Mouse (Mus musculus): Measurements from ENCODE around the gene Adamts14.

Gene Adamts14

GRCm38 (mm10) chr10:61274532-61274931 is 1.3 kb upstream of the Adamts14 start:
- DNase-seq: no peak

GRCm38 (mm10) chr10:61273844-61274215 is 592 bp upstream of the Adamts14 start:
- DNase-seq: no peak

- no peak for DNase-seq
Observed at GRCm38 (mm10) chr10:61272631-61273030, 607 bp downstream of the Adamts14 start.

GRCm38 (mm10) chr10:61272089-61272626 is 1.1 kb downstream of the Adamts14 start:
- no peak for DNase-seq

GRCm38 (mm10) chr10:61267378-61267777 is 5.9 kb downstream of the Adamts14 start:
- no peak for DNase-seq

DNA sequence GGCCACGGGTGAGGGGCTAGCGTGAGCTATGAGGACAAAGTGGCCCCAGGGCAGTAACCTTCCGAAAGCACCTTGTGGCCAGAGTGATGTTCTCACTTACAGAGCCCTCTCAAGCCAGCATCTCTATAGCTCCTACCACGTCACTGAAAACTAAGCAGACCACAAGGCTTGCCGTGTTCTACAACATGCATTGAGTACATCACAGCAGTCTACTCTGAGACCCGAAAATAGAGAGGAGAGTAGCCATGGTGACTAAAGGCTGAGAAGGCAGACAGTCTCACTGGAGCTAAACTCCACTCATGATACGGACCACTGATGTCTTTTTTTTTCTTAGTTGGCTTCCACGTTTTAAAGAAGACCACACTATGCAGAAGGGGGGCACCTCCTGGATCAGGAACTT is 9.6 kb downstream of the Adamts14 start:
- no peak for DNase-seq

DNA sequence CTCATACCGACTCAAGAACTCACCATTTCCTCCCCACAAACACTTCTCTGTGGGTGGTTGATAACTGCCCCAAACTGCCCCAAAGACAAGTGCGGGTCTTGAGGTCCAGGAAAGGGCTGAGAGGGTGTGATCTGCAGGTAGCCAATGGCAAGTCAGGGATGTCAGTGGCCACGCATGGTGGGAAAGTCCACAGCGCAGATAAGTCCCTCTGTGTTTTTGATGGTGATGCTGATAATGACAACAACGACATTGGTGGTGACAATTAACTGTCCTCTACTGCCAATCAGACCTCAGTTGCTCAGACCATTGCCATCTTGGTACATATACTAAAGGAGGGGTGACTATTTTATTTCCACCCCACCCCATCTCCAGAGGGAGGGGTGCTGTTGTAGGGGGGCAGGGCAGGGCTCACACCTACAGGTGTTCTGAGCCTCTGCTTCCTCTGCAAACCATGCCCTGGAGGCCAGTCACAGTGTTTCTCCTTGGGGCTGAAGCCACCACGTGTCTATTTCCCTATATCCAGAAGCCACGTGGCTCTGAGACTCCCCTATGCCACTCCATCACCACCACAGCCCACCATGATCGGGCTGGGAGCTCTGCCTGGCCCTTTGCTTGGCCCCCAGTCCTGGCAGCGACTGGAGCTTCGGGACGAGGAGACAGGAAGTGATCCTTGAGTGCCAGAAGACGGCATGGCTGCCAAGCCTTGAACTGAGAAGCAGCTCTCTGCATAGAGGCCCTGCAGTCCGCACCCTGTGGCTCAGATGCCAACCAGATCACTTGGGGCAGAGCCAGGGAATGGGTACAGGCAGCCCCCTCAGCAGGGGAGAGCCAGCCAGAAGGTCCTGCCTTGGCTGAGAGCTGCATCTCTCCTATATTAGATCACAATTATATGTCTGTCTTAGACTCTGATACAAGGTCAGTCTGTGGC is 11.7 kb downstream of the Adamts14 start:
- no peak for DNase-seq

GRCm38 (mm10) chr10:61258131-61258530 is 15.1 kb downstream of the Adamts14 start:
- DNase-seq: no peak

- no peak for DNase-seq
Observed at GRCm38 (mm10) chr10:61256665-61257064, 16.6 kb downstream of the Adamts14 start.

- DNase-seq: no peak
Observed at GRCm38 (mm10) chr10:61255190-61255589, 18.0 kb downstream of the Adamts14 start.

DNA sequence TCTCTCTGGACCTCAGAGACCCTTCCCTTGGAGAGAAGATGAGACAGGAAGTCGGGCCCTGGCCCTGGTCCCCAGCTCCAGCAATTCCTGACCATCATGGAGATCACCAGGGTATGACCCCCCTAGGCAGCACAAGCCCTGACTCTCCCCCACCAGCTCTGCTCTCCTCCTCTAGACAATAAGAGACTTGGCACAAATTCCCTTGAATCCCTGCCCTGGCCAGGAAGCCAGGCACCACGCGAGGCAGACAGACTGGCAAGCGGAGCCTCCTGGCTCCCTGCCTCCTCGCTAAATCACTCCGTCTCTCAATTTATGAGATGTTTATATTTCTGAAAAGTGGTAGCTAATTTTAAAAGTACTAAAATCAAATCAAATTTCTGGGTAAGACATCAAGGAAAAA is 18.5 kb downstream of the Adamts14 start:
- DNase-seq: no peak

DNA sequence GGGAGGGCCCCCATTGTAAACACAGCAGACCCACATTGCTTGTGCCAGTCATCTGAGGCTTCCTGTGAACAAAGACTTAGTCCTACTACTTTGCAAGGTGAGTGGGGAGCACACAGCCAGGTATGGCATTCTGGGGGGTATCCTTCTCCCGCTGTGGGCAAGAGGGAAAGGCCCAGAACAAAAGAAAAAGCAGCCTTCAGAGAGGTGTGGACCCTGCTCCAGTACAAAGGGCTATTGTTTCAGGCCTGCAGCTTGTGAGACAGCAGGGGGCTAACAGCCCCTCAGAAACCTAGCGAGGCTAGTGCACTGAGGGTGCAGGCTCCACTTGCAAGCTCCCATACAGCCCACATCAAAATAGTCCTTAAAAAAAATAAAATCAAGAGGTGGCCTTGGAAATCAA is 23.3 kb downstream of the Adamts14 start:
- no peak for DNase-seq

- DNase-seq: no peak
Observed at GRCm38 (mm10) chr10:61248596-61249114, 24.6 kb downstream of the Adamts14 start.

DNA sequence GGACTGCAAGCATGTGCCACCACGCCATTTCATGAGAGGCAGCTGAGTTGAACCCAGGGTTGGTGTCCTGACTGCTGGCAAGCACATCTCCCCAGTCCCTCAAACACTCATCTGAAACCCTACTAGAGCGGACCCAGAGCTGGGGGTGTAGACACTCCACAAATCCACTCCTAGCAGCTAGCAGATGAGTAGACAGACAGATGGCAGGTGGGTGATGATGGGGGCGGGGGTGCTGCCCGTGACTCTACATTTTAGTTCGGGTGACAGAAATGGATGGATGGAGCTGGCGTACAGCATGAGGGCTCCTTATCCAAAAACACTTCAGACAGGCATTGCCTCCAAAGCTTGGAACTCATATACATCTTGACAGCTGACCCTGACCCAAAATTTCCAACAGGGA is 26.9 kb downstream of the Adamts14 start:
- no peak for DNase-seq

- no peak for DNase-seq
Observed at GRCm38 (mm10) chr10:61241961-61242421, 31.2 kb downstream of the Adamts14 start.

GRCm38 (mm10) chr10:61240108-61240920 is 32.9 kb downstream of the Adamts14 start:
- DNase-seq: no peak

- no peak for DNase-seq
Observed at GRCm38 (mm10) chr10:61237391-61237785, 35.9 kb downstream of the Adamts14 start.

- no peak for DNase-seq
Observed at GRCm38 (mm10) chr10:61236683-61237390, 36.4 kb downstream of the Adamts14 start.

GRCm38 (mm10) chr10:61235677-61236267 is 37.5 kb downstream of the Adamts14 start:
- DNase-seq: no peak

DNA sequence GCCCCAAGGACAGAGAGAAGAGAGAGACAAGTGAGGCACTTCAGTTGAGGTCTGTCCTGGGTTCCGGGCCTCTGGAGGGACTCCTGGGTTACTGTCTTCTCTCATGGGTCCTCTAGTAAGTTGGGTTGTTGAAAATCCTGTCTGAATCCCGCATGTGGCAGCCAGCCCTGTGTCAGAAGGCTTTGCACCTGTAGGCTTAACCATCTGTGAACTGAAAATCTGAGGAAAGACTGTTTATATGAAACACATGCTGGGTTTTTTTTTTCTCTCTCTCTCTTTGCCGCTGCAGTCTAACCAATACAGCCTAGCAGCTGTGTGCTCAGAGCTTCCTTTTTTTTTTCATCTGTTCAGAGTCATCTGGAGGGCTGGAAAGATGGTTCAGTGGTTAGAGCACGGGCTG is 38.9 kb downstream of the Adamts14 start:
- DNase-seq: no peak

DNA sequence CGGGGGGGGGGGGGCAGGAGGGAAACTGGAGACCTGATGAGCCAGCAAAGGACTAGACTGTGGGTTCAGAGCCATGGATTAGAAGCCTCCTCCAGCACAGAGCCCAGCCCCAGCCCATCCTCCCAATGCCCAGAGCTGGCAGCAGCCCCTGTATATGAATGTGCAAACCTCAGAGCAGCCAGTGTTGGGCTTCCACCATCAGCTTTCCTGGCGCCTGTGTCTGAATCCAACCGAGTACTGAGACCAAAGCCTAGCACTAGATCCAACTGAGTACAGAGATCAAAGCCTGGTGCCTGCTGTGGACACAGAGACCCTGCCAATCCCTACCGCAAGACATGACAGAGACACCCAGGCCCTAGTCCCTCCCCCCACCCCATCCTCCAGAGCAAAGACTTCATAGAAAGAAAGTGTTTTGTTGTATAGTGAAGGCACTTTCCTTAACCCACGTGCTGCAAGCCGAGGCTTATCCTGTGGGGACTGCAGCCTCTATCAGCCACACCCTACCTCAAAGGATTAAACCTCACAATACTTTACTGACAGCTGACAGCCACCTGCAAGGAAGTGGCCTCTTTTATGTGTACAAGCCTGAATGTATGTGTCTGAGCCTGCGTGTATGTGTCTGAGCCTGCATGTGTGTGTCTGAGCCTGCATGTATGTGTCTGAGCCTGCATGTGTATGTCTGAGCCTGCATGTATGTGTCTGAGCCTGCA is 40.2 kb downstream of the Adamts14 start:
- DNase-seq: no peak

Data from spleen, adult 18-20 months (tissue).